Mouse (Mus musculus) liver, embryonic 16.5 days (tissue): ENCODE measurements around the gene U2af1. TPM values are rescaled to one million over a fixed set of nuclear protein-coding genes. Genes with fewer than 3 reads are reported as not detected.

ENCODE experiments used
- ATAC-seq: fragments of 200-750 bp; cut with Nextera tagmentation; 2 replicates; pipeline ENCODE4 v1.8.0; 2017; ENCODE audit warnings: low read depth, mild to moderate bottlenecking, moderate number of reproducible peaks, moderate library complexity
- H3K27ac ChIP-seq: fragments of 300-500 bp; sonication (generic); 2 replicates; pipeline ENCODE4 v1.5.1; 2014; ENCODE audit warnings: mild to moderate bottlenecking, low read length
- H3K27me3 ChIP-seq: fragments of 300-500 bp; sonication (generic); 2 replicates; pipeline ENCODE4 v1.6.1; 2014; ENCODE audit warnings: low read depth, low read length, mixed read lengths; ENCODE audit not compliant: control insufficient read depth, insufficient read depth
- H3K36me3 ChIP-seq: fragments of 300-500 bp; sonication (generic); 2 replicates; pipeline ENCODE4 v1.6.1; 2014; ENCODE audit warnings: mild to moderate bottlenecking; ENCODE audit not compliant: control insufficient read depth, insufficient read depth
- H3K4me1 ChIP-seq: fragments of 300-500 bp; sonication (generic); 2 replicates; pipeline ENCODE4 v1.6.1; 2014; ENCODE audit warnings: low read depth, low read length, mixed read lengths; ENCODE audit not compliant: control insufficient read depth
- H3K4me2 ChIP-seq: fragments of 300-500 bp; sonication (generic); 2 replicates; pipeline ENCODE4 v1.6.1; 2014; ENCODE audit warnings: low read depth, low read length, mixed read lengths
- H3K4me3 ChIP-seq: fragments of 300-500 bp; sonication (generic); 2 replicates; pipeline ENCODE4 v1.5.1; 2014; ENCODE audit warnings: low read depth, mild to moderate bottlenecking, low read length
- H3K9ac ChIP-seq: fragments of 300-500 bp; sonication (generic); 2 replicates; pipeline ENCODE4 v1.6.1; 2014; ENCODE audit warnings: low read depth, low read length
- H3K9me3 ChIP-seq: fragments of 300-500 bp; sonication (generic); replicated peaks from 2 replicates; pipeline ENCODE4 v1.6.1; 2016; ENCODE audit warnings: low read length; ENCODE audit not compliant: control insufficient read depth
- WGBS: fragments of 180-500 bp; shearing (Covaris S2); extraction: QIAGEN DNeasy Blood & Tissue Kit; methylation state at CpG from one replicate; pipeline ENCODE4 v1.1.7; 2014; ENCODE audit not compliant: insufficient replicate concordance; 5-methylcytosine and 5-hydroxymethylcytosine counted together
- polyA plus RNA-seq: library from polyadenylated mRNA; unstranded; fragments of >200 nt; fragmentation: Nextera tagmentation; extraction: Ambion mirVana; gene quantifications from 2 replicates; pipeline ENCODE4 v1.2.1, GENCODE M21; 2015

Gene U2af1
- polyA plus RNA-seq, 1 experiment from 2014 or later: 126 TPM

- Histone ChIP-seq H3K27me3 (no peaks in the 10 kb centered on the region), H3K4me3 (no peak overlapping the region), H3K36me3 (no peaks in the 10 kb centered on the region), H3K4me2 (no peak overlapping the region), H3K9me3 (no peaks in the 10 kb centered on the region), H3K27ac (no peak overlapping the region), H3K9ac (no peak overlapping the region), H3K4me1 (peaks cover 6% of the 10 kb centered on the region)
- WGBS: 31% methylated on average over 5 of the region's 5 CpGs
- no peak for ATAC-seq
These were observed 34.2 kb upstream of the U2af1 start for GRCm38 (mm10) chr17:31692918-31693317.

GRCm38 (mm10) chr17:31689606-31690005 is 30.9 kb upstream of the U2af1 start:
- Histone ChIP-seq H3K4me2 (no peak overlapping the region), H3K27me3 (no peaks in the 10 kb centered on the region), H3K9me3 (no peaks in the 10 kb centered on the region), H3K9ac (no peak overlapping the region), H3K27ac (no peak overlapping the region), H3K4me1 (peaks cover 6% of the 10 kb centered on the region), H3K4me3 (no peak overlapping the region), H3K36me3 (no peaks in the 10 kb centered on the region)
- 17% methylated on average over 1 of the region's 1 CpGs for WGBS
- ATAC-seq: peak; percentile 63

GRCm38 (mm10) chr17:31688112-31688511 is 29.4 kb upstream of the U2af1 start:
- H3K4me1 ChIP-seq: peaks cover 2% of the 10 kb centered on the region; the same call in 1 of the 2 replicates
- no peak for ATAC-seq
- WGBS: 65% methylated on average over 9 of the region's 9 CpGs

GRCm38 (mm10) chr17:31686225-31686564 is 27.5 kb upstream of the U2af1 start:
- H3K4me2 ChIP-seq: no peak overlapping the region
- 43% methylated on average over 3 of the region's 3 CpGs for WGBS
- no peaks in the 10 kb centered on the region for H3K27me3 ChIP-seq
- H3K27ac ChIP-seq: no peak overlapping the region
- no peak overlapping the region for H3K9ac ChIP-seq
- no peaks in the 10 kb centered on the region for H3K9me3 ChIP-seq
- peaks cover 2% of the 10 kb centered on the region; the same call in 1 of the 2 replicates for H3K4me1 ChIP-seq
- no peak overlapping the region for H3K4me3 ChIP-seq
- H3K36me3 ChIP-seq: no peaks in the 10 kb centered on the region
- no peak for ATAC-seq

More at GRCm38 (mm10) chr17:31688112-31688511, 29.4 kb upstream of the U2af1 start:
- Histone ChIP-seq H3K36me3 (no peaks in the 10 kb centered on the region), H3K4me3 (no peak overlapping the region), H3K9me3 (no peaks in the 10 kb centered on the region), H3K27me3 (no peaks in the 10 kb centered on the region), H3K27ac (no peak overlapping the region), H3K4me2 (no peak overlapping the region), H3K9ac (no peak overlapping the region)

- Histone ChIP-seq H3K9ac (no peak overlapping the region), H3K9me3 (no peaks in the 10 kb centered on the region), H3K36me3 (no peaks in the 10 kb centered on the region), H3K4me3 (no peak overlapping the region), H3K27me3 (no peaks in the 10 kb centered on the region), H3K27ac (no peak overlapping the region), H3K4me2 (no peak overlapping the region), H3K4me1 (peaks cover 2% of the 10 kb centered on the region; the same call in 1 of the 2 replicates)
- 21% methylated on average over 17 of the region's 17 CpGs for WGBS
- no peak for ATAC-seq
These were observed 27.0 kb upstream of the U2af1 start for GRCm38 (mm10) chr17:31685514-31686224.

GRCm38 (mm10) chr17:31680450-31680849 is 21.8 kb upstream of the U2af1 start:
- no peaks in the 10 kb centered on the region for H3K27me3 ChIP-seq
- no peak for ATAC-seq
- no peaks in the 10 kb centered on the region for H3K36me3 ChIP-seq
- H3K4me3 ChIP-seq: no peak overlapping the region
- WGBS: 18% methylated on average over 2 of the region's 2 CpGs
- H3K4me1 ChIP-seq: no peaks in the 10 kb centered on the region
- no peaks in the 10 kb centered on the region for H3K9me3 ChIP-seq
- H3K4me2 ChIP-seq: no peak overlapping the region
- no peak overlapping the region for H3K27ac ChIP-seq
- H3K9ac ChIP-seq: no peak overlapping the region

- 73% methylated on average over 8 of the region's 8 CpGs for WGBS
- Histone ChIP-seq H3K9me3 (no peaks in the 10 kb centered on the region), H3K4me2 (no peak within 1 kb of the TSS), H3K27me3 (no peaks in the 10 kb centered on the region), H3K27ac (no peak within 1 kb of the TSS), H3K36me3 (no peaks in the 10 kb centered on the region), H3K4me3 (no peak within 1 kb of the TSS), H3K4me1 (no peaks in the 10 kb centered on the region), H3K9ac (no peak within 1 kb of the TSS)
- no peak for ATAC-seq
These were observed 18.8 kb upstream of the U2af1 start, which contains the start of gene Cryaa for GRCm38 (mm10) chr17:31677507-31677906. Cryaa (plus strand) TSS chr17:31677807.

GRCm38 (mm10) chr17:31674426-31674825 is 15.7 kb upstream of the U2af1 start:
- no peak overlapping the region for H3K4me3 ChIP-seq
- no peaks in the 10 kb centered on the region for H3K27me3 ChIP-seq
- no peak overlapping the region for H3K9ac ChIP-seq
- H3K36me3 ChIP-seq: no peaks in the 10 kb centered on the region
- no peaks in the 10 kb centered on the region; the same call in 1 of the 2 replicates for H3K4me1 ChIP-seq
- no peak overlapping the region for H3K4me2 ChIP-seq
- WGBS: 62% methylated on average over 1 of the region's 1 CpGs
- no peaks in the 10 kb centered on the region for H3K9me3 ChIP-seq
- no peak for ATAC-seq
- H3K27ac ChIP-seq: no peak overlapping the region

- Histone ChIP-seq H3K4me1 (no peaks in the 10 kb centered on the region; the same call in 1 of the 2 replicates), H3K9me3 (no peaks in the 10 kb centered on the region), H3K9ac (no peak overlapping the region), H3K4me3 (no peak overlapping the region), H3K27me3 (no peaks in the 10 kb centered on the region), H3K36me3 (no peaks in the 10 kb centered on the region), H3K4me2 (no peak overlapping the region), H3K27ac (peak overlapping the region; percentile 18; the same call in 1 of the 2 replicates)
- ATAC-seq: peak; percentile 37; the same call in 1 of the 2 replicates
- WGBS: 59% methylated on average over 12 of the region's 12 CpGs
These were observed 13.6 kb upstream of the U2af1 start for GRCm38 (mm10) chr17:31672279-31672678.
